Mouse (Mus musculus): Measurements from ENCODE around the gene Trim23. TPM values are rescaled to one million over a fixed set of nuclear protein-coding genes. Genes with fewer than 3 reads are reported as not detected.
"Not testable (repeated sequence)": the region's sequence is repeated elsewhere in the genome, so short reads cannot be mapped to it uniquely, and the experiment has no call there.

Trim23 gene
- polyA plus RNA-seq, 1 experiment from 2014 or later, result 19.6 TPM

GRCm38 (mm10) chr13:104171711-104172110 is 6.9 kb upstream of the Trim23 start:
- no peak overlapping the region for H3K27ac ChIP-seq (ENCODE audit: low read length)
- H3K4me3 ChIP-seq (ENCODE audit: low read length), result no peak overlapping the region
- 80% methylated on average over 5 of the region's 5 CpGs for WGBS
- 0 out of 2 replicates have a peak, but pooled peaks cover 2% of the 10 kb centered on the region for H3K4me1 ChIP-seq (replicated peaks; ENCODE audit: control insufficient read depth, insufficient read depth, low read length)
- H3K36me3 ChIP-seq (ENCODE audit: control insufficient read depth, insufficient read depth, low read length), result peaks cover 18% of the 10 kb centered on the region
- H3K9ac ChIP-seq (ENCODE audit: low read length), result no peak overlapping the region
- H3K27me3 ChIP-seq (ENCODE audit: control insufficient read depth, insufficient read depth, low read depth, low read length), result no peaks in the 10 kb centered on the region
- no peak for ATAC-seq (ENCODE audit: low read depth)
- H3K9me3 ChIP-seq (ENCODE audit: control insufficient read depth, low read length), result no peaks in the 10 kb centered on the region
- no peak overlapping the region for H3K4me2 ChIP-seq (ENCODE audit: low read depth, low read length)

- Histone ChIP-seq H3K4me2 (ENCODE audit: low read depth, low read length) (no peak overlapping the region), H3K27ac (ENCODE audit: low read length) (no peak overlapping the region), H3K9me3 (ENCODE audit: control insufficient read depth, low read length) (no peaks in the 10 kb centered on the region)
Observed at GRCm38 (mm10) chr13:104172498-104172897, 6.1 kb upstream of the Trim23 start.

DNA sequence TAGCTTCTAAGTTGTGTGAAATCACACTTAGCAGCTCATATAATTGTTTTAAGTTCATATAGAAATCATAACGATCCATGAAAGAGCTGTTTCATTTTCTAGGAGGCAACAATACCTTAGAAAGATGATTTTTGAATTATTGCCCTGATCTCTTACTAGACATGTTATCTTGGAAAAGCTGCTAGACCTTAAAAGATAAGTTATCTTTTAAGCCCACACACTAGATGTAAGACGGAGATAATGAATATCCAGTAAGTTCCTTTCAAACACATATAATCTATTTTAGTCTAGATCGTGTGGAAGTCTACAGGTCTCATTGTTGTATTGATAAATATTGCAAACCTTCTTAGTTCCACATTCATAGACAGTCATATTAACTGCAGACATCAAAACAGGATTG is 1.7 kb upstream of the Trim23 start:
- Histone ChIP-seq H3K27me3 (ENCODE audit: control insufficient read depth, insufficient read depth, low read depth, low read length) (no peaks in the 10 kb centered on the region), H3K36me3 (ENCODE audit: control insufficient read depth, insufficient read depth, low read length) (peaks cover 6% of the 10 kb centered on the region), H3K9ac (ENCODE audit: low read length) (no peak overlapping the region), H3K27ac (ENCODE audit: low read length) (no peak overlapping the region), H3K4me1 (replicated peaks; ENCODE audit: control insufficient read depth, insufficient read depth, low read length) (peaks cover 9% of the 10 kb centered on the region; the same call in 1 of the 2 replicates), H3K4me3 (ENCODE audit: low read length) (peak overlapping the region; percentile 36), H3K4me2 (ENCODE audit: low read depth, low read length) (peak overlapping the region; percentile 63), H3K9me3 (ENCODE audit: control insufficient read depth, low read length) (no peaks in the 10 kb centered on the region)
- 42% methylated on average over 3 of the region's 3 CpGs for WGBS
- no peak for ATAC-seq (ENCODE audit: low read depth)

More at GRCm38 (mm10) chr13:104172498-104172897, 6.1 kb upstream of the Trim23 start:
- peaks cover 5% of the 10 kb centered on the region; the same call in 1 of the 2 replicates for H3K4me1 ChIP-seq (replicated peaks; ENCODE audit: control insufficient read depth, insufficient read depth, low read length)
- peaks cover 15% of the 10 kb centered on the region for H3K36me3 ChIP-seq (ENCODE audit: control insufficient read depth, insufficient read depth, low read length)
- no peaks in the 10 kb centered on the region for H3K27me3 ChIP-seq (ENCODE audit: control insufficient read depth, insufficient read depth, low read depth, low read length)
- no peak overlapping the region for H3K9ac ChIP-seq (ENCODE audit: low read length)
- H3K4me3 ChIP-seq (ENCODE audit: low read length), result no peak overlapping the region
- no peak for ATAC-seq (ENCODE audit: low read depth)

DNA sequence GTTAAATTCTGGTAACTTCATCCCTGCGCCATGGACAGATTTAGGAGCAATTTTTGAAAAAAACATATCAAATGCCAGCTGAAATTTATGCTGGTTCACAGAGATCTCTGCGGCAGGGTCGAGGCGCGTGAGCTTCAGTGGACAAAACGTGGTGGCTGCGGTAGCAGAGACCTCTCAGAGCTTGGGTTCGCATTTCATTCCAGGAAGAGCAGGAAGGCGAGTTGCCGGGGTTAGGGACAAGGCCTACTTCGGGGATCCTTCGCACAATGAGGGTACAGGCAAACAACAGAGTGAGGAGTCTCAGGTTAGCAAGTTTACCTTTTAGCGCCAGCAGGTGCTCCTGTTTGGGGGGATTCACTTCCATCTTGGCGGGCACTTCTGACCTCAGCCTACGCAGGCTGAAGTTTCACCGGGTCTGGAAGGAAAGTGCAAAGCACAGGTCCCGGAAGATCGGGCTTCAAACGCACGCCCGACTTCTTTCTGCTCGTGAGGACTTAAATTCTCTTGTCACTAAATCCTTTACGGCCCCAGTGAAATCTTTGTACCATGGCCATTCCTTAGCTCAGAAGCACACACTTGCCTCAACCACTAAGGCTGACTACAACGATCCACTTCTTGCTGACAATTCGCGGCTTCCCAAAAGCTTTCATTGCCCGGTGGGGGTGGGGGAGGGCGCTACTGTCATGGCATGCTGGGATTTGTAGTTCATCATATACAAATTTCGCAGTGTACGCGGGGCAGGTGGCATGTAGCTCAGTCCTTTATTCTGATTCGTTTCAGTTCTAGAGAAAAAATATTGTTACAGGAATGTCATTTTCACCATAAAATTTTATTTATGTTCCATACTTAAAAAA is 574 bp upstream of the Trim23 start, which contains the start of gene Trappc13:
Gene Trappc13, minus strand, starts transcription at position 674 of the 854 bp plus-strand sequence.
- Histone ChIP-seq H3K4me3 (ENCODE audit: low read length) (peak within 1 kb of the TSS; percentile 72), H3K9me3 (ENCODE audit: control insufficient read depth, low read length) (no peaks in the 10 kb centered on the region), H3K27me3 (ENCODE audit: control insufficient read depth, insufficient read depth, low read depth, low read length) (no peaks in the 10 kb centered on the region), H3K4me2 (ENCODE audit: low read depth, low read length) (peak within 1 kb of the TSS; percentile 81), H3K9ac (ENCODE audit: low read length) (peak within 1 kb of the TSS; percentile 90), H3K27ac (ENCODE audit: low read length) (peak within 1 kb of the TSS; percentile 82), H3K36me3 (ENCODE audit: control insufficient read depth, insufficient read depth, low read length) (peaks cover 7% of the 10 kb centered on the region), H3K4me1 (replicated peaks; ENCODE audit: control insufficient read depth, insufficient read depth, low read length) (peaks cover 9% of the 10 kb centered on the region; the same call in 1 of the 2 replicates)
- ATAC-seq (ENCODE audit: low read depth), result peak; percentile 91
- WGBS, result under 1% methylated on average over 32 of the region's 32 CpGs

DNA sequence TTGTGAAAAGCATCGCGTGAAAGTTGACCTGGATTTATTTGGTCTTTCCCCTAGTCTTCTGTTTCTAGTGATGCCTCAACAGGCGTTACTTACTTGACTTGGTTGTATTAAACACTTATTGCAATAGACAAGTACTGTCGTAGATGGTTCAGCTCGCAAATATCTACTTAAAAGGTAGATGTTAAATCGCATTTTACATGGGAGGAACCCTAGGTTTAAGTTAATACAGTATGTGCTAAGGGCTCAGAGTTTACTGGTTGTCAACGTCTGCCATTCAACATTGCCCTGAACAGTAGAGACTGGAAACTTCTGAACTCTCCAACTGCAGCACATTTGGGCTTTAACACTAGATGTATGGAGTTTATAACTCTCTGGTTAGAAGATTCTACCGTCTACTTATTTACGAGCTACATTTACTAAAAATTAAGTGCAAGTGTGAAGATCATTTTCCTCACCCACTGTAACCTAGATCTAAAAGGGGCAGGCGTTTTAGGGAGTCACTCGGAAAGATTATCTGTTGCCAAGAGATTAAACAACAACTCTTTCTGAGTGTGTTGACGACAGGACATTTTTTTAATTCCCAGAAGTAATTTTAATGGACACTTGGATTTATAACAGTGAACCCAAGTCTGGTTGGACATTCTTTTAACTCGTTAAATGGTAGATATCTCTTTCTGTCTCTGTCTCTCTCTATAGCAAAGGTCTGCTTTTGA is 735 bp downstream of the Trim23 start:
- no peaks in the 10 kb centered on the region for H3K27me3 ChIP-seq (ENCODE audit: control insufficient read depth, insufficient read depth, low read depth, low read length)
- H3K9me3 ChIP-seq (ENCODE audit: control insufficient read depth, low read length), result no peaks in the 10 kb centered on the region
- 11% methylated on average over 13 of the region's 13 CpGs for WGBS
- no peak; the same call in 1 of the 2 replicates for ATAC-seq (ENCODE audit: low read depth)
- H3K4me3 ChIP-seq (ENCODE audit: low read length), result peak overlapping the region; percentile 72
- H3K36me3 ChIP-seq (ENCODE audit: control insufficient read depth, insufficient read depth, low read length), result peaks cover 10% of the 10 kb centered on the region
- peak overlapping the region; percentile 90 for H3K9ac ChIP-seq (ENCODE audit: low read length)
- peak overlapping the region; percentile 69 for H3K4me2 ChIP-seq (ENCODE audit: low read depth, low read length)
- peaks cover 9% of the 10 kb centered on the region; the same call in 1 of the 2 replicates for H3K4me1 ChIP-seq (replicated peaks; ENCODE audit: control insufficient read depth, insufficient read depth, low read length)
- peak overlapping the region; percentile 74 for H3K27ac ChIP-seq (ENCODE audit: low read length)

DNA sequence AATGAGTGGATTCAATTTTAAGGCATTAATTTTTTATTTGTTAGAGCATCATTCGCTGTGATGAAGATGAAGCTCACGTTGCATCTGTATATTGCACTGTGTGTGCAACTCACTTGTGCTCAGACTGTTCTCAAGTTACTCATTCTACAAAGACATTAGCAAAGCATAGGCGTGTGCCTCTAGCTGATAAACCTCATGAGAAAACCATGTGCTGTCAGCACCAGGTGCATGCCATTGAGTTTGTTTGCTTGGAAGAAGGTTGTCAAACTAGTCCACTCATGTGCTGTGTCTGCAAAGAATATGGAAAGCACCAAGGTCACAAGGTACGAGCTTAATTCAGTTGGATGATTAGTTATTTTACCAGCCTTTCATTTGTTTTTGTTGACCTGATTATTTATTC is 8.8 kb downstream of the Trim23 start:
- no peaks in the 10 kb centered on the region for H3K27me3 ChIP-seq (ENCODE audit: control insufficient read depth, insufficient read depth, low read depth, low read length)
- WGBS, result 74% methylated on average over 4 of the region's 4 CpGs
- no peak overlapping the region for H3K4me2 ChIP-seq (ENCODE audit: low read depth, low read length)
- no peak for ATAC-seq (ENCODE audit: low read depth)
- no peak overlapping the region for H3K9ac ChIP-seq (ENCODE audit: low read length)
- H3K4me3 ChIP-seq (ENCODE audit: low read length), result no peak overlapping the region
- H3K4me1 ChIP-seq (replicated peaks; ENCODE audit: control insufficient read depth, insufficient read depth, low read length), result no peaks in the 10 kb centered on the region
- H3K9me3 ChIP-seq (ENCODE audit: control insufficient read depth, low read length), result no peaks in the 10 kb centered on the region
- H3K27ac ChIP-seq (ENCODE audit: low read length), result no peak overlapping the region
- H3K36me3 ChIP-seq (ENCODE audit: control insufficient read depth, insufficient read depth, low read length), result peaks cover 14% of the 10 kb centered on the region

DNA sequence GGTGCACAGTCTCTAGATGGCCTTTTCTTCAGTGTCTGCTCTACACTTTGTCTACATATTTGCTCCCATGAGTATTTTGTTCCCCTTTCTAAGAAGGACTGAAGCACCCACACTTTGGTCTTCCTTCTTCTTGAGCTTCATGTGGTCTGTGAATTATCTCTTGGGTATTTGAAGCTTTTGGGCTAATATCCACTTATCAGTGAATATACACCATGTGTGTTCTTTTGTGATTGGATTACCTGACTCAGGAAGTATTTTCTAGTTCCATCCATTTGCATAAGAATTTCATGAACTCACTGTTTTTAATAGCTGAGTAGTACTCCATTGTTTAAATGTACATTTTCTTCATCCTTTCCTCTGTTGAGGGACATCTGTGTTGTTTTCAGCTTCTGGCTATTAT is 17.3 kb downstream of the Trim23 start:
- H3K4me1 ChIP-seq (replicated peaks; ENCODE audit: control insufficient read depth, insufficient read depth, low read length); H3K9me3 ChIP-seq (ENCODE audit: control insufficient read depth, low read length); H3K4me3 ChIP-seq (ENCODE audit: low read length); H3K9ac ChIP-seq (ENCODE audit: low read length); ATAC-seq (ENCODE audit: low read depth); H3K4me2 ChIP-seq (ENCODE audit: low read depth, low read length); H3K27me3 ChIP-seq (ENCODE audit: control insufficient read depth, insufficient read depth, low read depth, low read length); H3K27ac ChIP-seq (ENCODE audit: low read length): not testable (repeated sequence)
- H3K36me3 ChIP-seq (ENCODE audit: control insufficient read depth, insufficient read depth, low read length), result peaks cover 10% of the 10 kb centered on the region

- H3K36me3 ChIP-seq (ENCODE audit: control insufficient read depth, insufficient read depth, low read length), result peaks cover 23% of the 10 kb centered on the region
- H3K27me3 ChIP-seq (ENCODE audit: control insufficient read depth, insufficient read depth, low read depth, low read length), result no peaks in the 10 kb centered on the region
- H3K27ac ChIP-seq (ENCODE audit: low read length), result no peak overlapping the region
- no peak for ATAC-seq (ENCODE audit: low read depth)
- no peak overlapping the region for H3K9ac ChIP-seq (ENCODE audit: low read length)
- no peak overlapping the region for H3K4me2 ChIP-seq (ENCODE audit: low read depth, low read length)
- no peak overlapping the region for H3K4me3 ChIP-seq (ENCODE audit: low read length)
- WGBS, result 54% methylated on average over 1 of the region's 1 CpGs
- no peaks in the 10 kb centered on the region for H3K4me1 ChIP-seq (replicated peaks; ENCODE audit: control insufficient read depth, insufficient read depth, low read length)
- H3K9me3 ChIP-seq (ENCODE audit: control insufficient read depth, low read length), result no peaks in the 10 kb centered on the region
Observed at GRCm38 (mm10) chr13:104204313-104204712, 25.7 kb downstream of the Trim23 start.

GRCm38 (mm10) chr13:104227478-104227877 is 48.9 kb downstream of the Trim23 start:
- H3K4me2 ChIP-seq (ENCODE audit: low read depth, low read length), result peak overlapping the region; percentile 81
- ATAC-seq (ENCODE audit: low read depth), result no peak
- peak overlapping the region; percentile 62 for H3K9ac ChIP-seq (ENCODE audit: low read length)
- H3K27me3 ChIP-seq (ENCODE audit: control insufficient read depth, insufficient read depth, low read depth, low read length), result no peaks in the 10 kb centered on the region
- H3K36me3 ChIP-seq (ENCODE audit: control insufficient read depth, insufficient read depth, low read length), result peaks cover 3% of the 10 kb centered on the region; the same call in 1 of the 2 replicates
- no peak overlapping the region for H3K27ac ChIP-seq (ENCODE audit: low read length)
- WGBS, result 36% methylated on average over 3 of the region's 3 CpGs
- peak overlapping the region; percentile 93 for H3K4me3 ChIP-seq (ENCODE audit: low read length)
- peaks cover 12% of the 10 kb centered on the region for H3K4me1 ChIP-seq (replicated peaks; ENCODE audit: control insufficient read depth, insufficient read depth, low read length)
- no peaks in the 10 kb centered on the region for H3K9me3 ChIP-seq (ENCODE audit: control insufficient read depth, low read length)

All from lung, embryonic 16.5 days (tissue).